Mouse (Mus musculus) cortical plate, adult 2 months (tissue): ENCODE data around the gene B3gat2. TPM values are rescaled to one million over a fixed set of nuclear protein-coding genes. Genes with fewer than 3 reads are reported as not detected.

Experiments used
- H3K27ac ChIP-seq: fragments of 200-500 bp; 2 replicates; pipeline ENCODE4 v1.5.1; 2012; ENCODE audit warnings: low read length, control low read depth, inconsistent platforms; ENCODE audit not compliant: insufficient read depth
- H3K4me1 ChIP-seq: fragments of 200-500 bp; 2 replicates; pipeline ENCODE4 v1.6.1; 2011; ENCODE audit warnings: low read length; ENCODE audit not compliant: control insufficient read depth, insufficient read depth
- H3K4me3 ChIP-seq: fragments of 200-500 bp; 2 replicates; pipeline ENCODE4 v1.5.1; 2011; ENCODE audit warnings: mild to moderate bottlenecking, low read length, control low read depth; ENCODE audit not compliant: insufficient read depth
- CTCF ChIP-seq: fragments of 200-500 bp; IDR thresholded peaks from 2 replicates; pipeline ENCODE4 v1.5.1; 2011; ENCODE audit warnings: mild to moderate bottlenecking, control low read depth, low read length; ENCODE audit not compliant: insufficient read depth; ENCODE audit errors: extremely low read depth
- POLR2A ChIP-seq: fragments of 200-500 bp; IDR thresholded peaks from 2 replicates; pipeline ENCODE4 v1.6.1; 2011; ENCODE audit warnings: mild to moderate bottlenecking, low read length, control low read depth; ENCODE audit not compliant: insufficient read depth; ENCODE audit errors: extremely low read depth
- polyA plus RNA-seq: library from polyadenylated mRNA; depleted of rRNA; stranded (reverse); fragments of >200 nt; gene quantifications from 2 replicates; pipeline ENCODE4 v1.2.3, GENCODE M21; 2012

Gene B3gat2
- polyA plus RNA-seq, 1 experiment: 7.7 TPM

DNA sequence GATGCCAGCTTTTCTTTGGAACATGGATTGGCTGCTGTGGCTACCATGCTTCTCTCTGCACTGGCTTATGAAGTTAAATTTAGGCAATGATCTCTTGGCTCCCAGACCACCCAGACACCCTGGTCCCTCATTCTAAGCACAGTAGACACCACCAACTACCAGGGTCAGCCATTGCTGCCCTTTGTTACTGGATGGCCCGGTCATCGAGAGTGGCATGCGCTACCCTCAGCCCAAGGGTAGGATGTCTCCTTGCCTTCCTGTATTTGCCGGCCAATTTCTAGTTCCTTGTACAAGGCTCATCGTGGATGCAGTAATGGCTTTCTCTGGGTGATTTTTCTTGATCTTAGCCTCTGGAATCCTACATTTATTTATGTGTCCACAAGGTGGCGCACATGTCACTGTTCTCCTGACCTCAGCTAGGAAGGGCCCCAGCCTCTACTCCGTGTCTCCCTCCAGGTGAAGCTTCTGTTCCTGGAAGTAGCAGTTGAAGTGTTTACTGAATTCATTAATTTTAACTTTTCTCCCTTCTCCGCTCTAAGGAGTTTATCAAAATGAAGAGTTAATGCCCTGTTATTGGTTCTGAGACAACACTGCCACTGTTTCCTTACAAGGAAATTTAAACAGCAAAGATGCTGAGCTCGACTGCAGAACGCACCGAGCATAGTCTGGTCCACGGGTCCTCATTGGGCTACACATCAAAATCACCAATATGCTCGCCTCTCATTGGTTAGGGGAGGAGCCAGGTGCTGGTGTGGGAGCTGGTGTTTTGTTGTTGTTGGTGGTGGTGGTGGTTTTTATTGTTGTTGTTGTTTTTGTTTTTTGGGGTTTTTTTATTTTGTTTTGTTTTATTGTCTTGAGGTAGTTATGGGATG lies 65.6 kb downstream of the B3gat2 start:
- TF ChIP-seq CTCF: peak; percentile 49; the same call in 1 of the 2 replicates
- TF ChIP-seq POLR2A: no peak
- no peak overlapping the region for H3K27ac ChIP-seq
- no peaks in the 10 kb centered on the region for H3K4me1 ChIP-seq
- no peak overlapping the region for H3K4me3 ChIP-seq

DNA sequence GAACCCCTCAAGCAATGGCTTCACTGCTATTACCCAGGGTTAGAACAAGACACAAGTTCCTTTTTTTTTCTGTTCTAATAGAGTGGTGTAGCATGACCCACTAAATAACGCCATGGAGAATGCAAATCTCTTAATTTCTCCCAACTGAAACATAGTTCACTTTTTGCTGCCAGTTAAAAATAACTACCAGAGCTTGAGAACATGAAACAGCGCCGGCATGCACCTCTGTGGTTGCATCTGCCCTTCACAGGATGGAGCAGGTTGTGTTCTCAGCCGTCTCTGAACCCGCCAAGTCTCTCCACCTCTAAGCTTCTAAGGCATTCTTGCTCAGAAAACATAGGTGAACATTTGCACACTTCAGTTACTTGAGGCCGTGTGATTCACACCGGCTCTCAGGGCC lies 72.7 kb downstream of the B3gat2 start:
- no peak overlapping the region for H3K27ac ChIP-seq
- no peak overlapping the region for H3K4me3 ChIP-seq
- TF ChIP-seq POLR2A (no peak), CTCF (no peak)
- H3K4me1 ChIP-seq: 0 out of 2 replicates have a peak, but pooled peaks cover 2% of the 10 kb centered on the region

DNA sequence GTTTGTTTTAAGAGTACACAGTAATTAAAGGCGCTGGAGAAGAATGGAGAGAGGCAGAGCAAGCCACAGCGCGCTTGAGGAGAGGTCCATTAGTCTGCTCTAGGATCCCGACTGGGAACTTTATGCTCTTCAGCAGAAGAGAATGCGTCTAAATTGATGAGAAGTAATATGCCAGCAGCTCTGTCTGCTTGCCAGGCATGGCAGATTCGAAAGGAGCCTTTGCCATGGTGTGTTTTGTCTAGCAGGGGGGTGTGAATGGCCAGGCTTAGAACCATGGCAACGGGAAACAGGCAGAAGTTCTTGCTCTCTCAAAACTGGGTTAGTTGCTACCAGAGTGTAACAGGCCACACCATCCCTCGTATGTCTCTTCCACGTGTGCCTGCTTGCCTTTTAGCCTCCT lies 73.3 kb downstream of the B3gat2 start:
- H3K4me3 ChIP-seq: no peak overlapping the region
- TF ChIP-seq CTCF (no peak), POLR2A (no peak)
- H3K4me1 ChIP-seq: 0 out of 2 replicates have a peak, but pooled peaks cover 2% of the 10 kb centered on the region
- no peak overlapping the region for H3K27ac ChIP-seq

DNA sequence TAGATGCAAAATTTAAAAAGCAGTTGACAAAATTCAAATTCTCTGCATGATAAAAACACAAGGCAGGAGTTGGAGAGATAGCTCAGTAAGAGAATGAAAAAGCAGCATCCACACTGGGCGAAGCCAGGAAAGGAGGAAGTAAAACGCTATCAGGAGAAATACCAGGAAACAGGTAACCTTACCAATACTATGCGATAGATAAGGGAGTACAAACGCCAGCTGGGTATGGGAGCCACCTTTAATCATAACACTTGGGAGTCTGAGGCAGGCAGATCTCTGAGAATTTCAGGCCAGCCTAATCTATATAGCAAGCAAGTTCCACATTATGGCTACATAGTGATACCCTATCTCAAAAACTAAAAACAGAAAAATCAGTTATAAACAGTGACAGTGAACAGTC lies 75.1 kb downstream of the B3gat2 start:
- no peak for TF ChIP-seq CTCF
- no peak for TF ChIP-seq POLR2A
- no peak overlapping the region for H3K4me3 ChIP-seq
- 0 out of 2 replicates have a peak, but pooled peaks cover 2% of the 10 kb centered on the region for H3K4me1 ChIP-seq
- H3K27ac ChIP-seq: no peak overlapping the region

GRCm38 (mm10) chr1:23840924-23841323 lies 79.4 kb downstream of the B3gat2 start:
- no peak for TF ChIP-seq POLR2A
- no peak for TF ChIP-seq CTCF
- H3K4me3 ChIP-seq: no peak overlapping the region
- no peaks in the 10 kb centered on the region for H3K4me1 ChIP-seq
- H3K27ac ChIP-seq: no peak overlapping the region

DNA sequence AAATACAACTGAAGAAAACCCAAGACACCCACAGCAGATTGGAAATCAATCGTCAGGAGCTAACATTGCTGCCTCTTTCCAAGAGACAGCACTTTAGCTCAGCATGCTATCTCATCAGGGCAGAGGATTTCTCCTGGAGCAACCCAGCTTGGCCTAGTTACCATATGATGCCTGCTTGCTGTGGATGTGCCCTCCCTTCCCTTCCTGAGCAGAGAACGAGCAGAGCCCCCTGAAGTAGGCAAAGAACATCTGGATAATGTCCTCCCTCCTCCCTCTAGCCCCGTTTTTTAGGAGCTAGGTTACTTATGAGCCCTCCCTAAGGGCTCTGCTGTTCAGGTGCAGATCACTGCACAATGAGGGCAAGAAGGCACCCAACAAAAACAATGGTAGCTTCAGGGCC lies 81.1 kb downstream of the B3gat2 start:
- Histone ChIP-seq H3K4me3 (no peak overlapping the region), H3K27ac (no peak overlapping the region), H3K4me1 (peaks cover 2% of the 10 kb centered on the region; the same call in 1 of the 2 replicates)
- no peak for TF ChIP-seq CTCF
- no peak for TF ChIP-seq POLR2A

- TF ChIP-seq CTCF: no peak
- no peak for TF ChIP-seq POLR2A
- no peak overlapping the region for H3K27ac ChIP-seq
- H3K4me1 ChIP-seq: peaks cover 2% of the 10 kb centered on the region; the same call in 1 of the 2 replicates
- H3K4me3 ChIP-seq: no peak overlapping the region
Observed at GRCm38 (mm10) chr1:23843790-23844189, 82.2 kb downstream of the B3gat2 start.

DNA sequence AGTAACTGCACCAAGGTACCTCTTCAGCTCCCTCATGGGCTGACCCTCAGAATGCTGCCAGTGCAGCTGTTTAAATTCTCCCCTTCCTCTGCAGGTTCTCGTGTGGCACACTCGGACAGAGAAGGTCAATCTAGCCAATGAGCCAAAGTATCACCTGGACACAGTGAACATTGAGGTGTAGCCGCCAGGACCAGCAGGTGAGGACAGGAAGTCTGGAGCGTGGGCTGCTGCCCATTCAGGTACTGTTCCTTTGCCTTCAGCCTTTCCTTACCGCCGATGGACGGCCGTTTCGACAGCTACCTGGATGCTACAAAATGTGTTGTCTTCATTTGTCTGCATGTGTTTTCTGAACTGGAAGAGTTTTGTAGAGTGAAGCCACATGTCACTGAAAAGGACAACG lies 83.5 kb downstream of the B3gat2 start:
- Histone ChIP-seq H3K4me3 (no peak overlapping the region), H3K4me1 (peaks cover 2% of the 10 kb centered on the region; the same call in 1 of the 2 replicates), H3K27ac (no peak overlapping the region)
- TF ChIP-seq POLR2A (no peak), CTCF (no peak)

- no peak for TF ChIP-seq CTCF
- TF ChIP-seq POLR2A: no peak
- H3K4me1 ChIP-seq: peaks cover 2% of the 10 kb centered on the region; the same call in 1 of the 2 replicates
- H3K4me3 ChIP-seq: no peak overlapping the region
- no peak overlapping the region for H3K27ac ChIP-seq
Observed at GRCm38 (mm10) chr1:23846044-23846680, 84.6 kb downstream of the B3gat2 start.
